Mouse (Mus musculus): Measurements from ENCODE around the gene Gm20441. TPM values are rescaled to one million over a fixed set of nuclear protein-coding genes. Genes with fewer than 3 reads are reported as not detected.

Gm20441 gene
- 0.55 TPM for polyA plus RNA-seq (2017; shearing (Covaris generic))

GRCm38 (mm10) chr10:75780769-75781578 lies at the start of gene Gm20441, which contains the start of gene Gstt3:
TSS of gene Gm20441 (minus strand) at chr10:75780954.
TSS of gene Gstt3 (minus strand) at chr10:75781414.

GRCm38 (mm10) chr10:75822443-75822842 lies 41.7 kb upstream of the Gm20441 start, which contains the start of gene Gstt4:
TSS of gene Gstt4 (minus strand) at chr10:75822543.

GRCm38 (mm10) chr10:75798176-75798696 lies 17.5 kb upstream of the Gm20441 start, which contains the start of gene Gstt1:
TSS of gene Gstt1 (minus strand) at chr10:75798584.

GRCm38 (mm10) chr10:75772795-75773664 lies 7.7 kb downstream of the Gm20441 start, which contains the start of gene Ddt:
TSS of gene Ddt (minus strand) at chr10:75773414.

GRCm38 (mm10) chr10:75763682-75764518 lies 16.9 kb downstream of the Gm20441 start, which contains the start of gene Cabin1:
TSS of gene Cabin1 (minus strand) at chr10:75764341.

Other genes with a start within 250 kb of the Gm20441 start
- 0.43 TPM for gene Lrrc75b, start 220.6 kb downstream of the Gm20441 start, polyA plus RNA-seq (2017; shearing (Covaris generic))
- 5.2 TPM for gene Ggt1, start 219.3 kb downstream of the Gm20441 start, polyA plus RNA-seq (2017; shearing (Covaris generic))
- 8.3 TPM for gene Ggt5, start 191.6 kb downstream of the Gm20441 start, polyA plus RNA-seq (2017; shearing (Covaris generic))
- gene Susd2, start 136.9 kb downstream of the Gm20441 start, polyA plus RNA-seq (2017; shearing (Covaris generic)), result 20.7 TPM
- gene Cabin1, start 16.6 kb downstream of the Gm20441 start, polyA plus RNA-seq (2017; shearing (Covaris generic)), result 58.5 TPM
- 89.5 TPM for gene Ddt, start 7.5 kb downstream of the Gm20441 start, polyA plus RNA-seq (2017; shearing (Covaris generic))
- 7.5 TPM for gene Gstt3, start 460 bp upstream of the Gm20441 start, polyA plus RNA-seq (2017; shearing (Covaris generic))
- gene Gstt1, start 17.6 kb upstream of the Gm20441 start, polyA plus RNA-seq (2017; shearing (Covaris generic)), result not detected
- gene Gstt4, start 41.6 kb upstream of the Gm20441 start, polyA plus RNA-seq (2017; shearing (Covaris generic)), result not detected
- gene Gstt2, start 56.5 kb upstream of the Gm20441 start, polyA plus RNA-seq (2017; shearing (Covaris generic)), result 61.7 TPM
- gene Mif, start 79.3 kb upstream of the Gm20441 start, polyA plus RNA-seq (2017; shearing (Covaris generic)), result 727 TPM
- 2.3 TPM for gene Derl3, start 112.5 kb upstream of the Gm20441 start, polyA plus RNA-seq (2017; shearing (Covaris generic))
- 103 TPM for gene Smarcb1, start 140.7 kb upstream of the Gm20441 start, polyA plus RNA-seq (2017; shearing (Covaris generic))
- gene Chchd10, start 152.2 kb upstream of the Gm20441 start, polyA plus RNA-seq (2017; shearing (Covaris generic)), result 42.4 TPM
- gene Mmp11, start 155.5 kb upstream of the Gm20441 start, polyA plus RNA-seq (2017; shearing (Covaris generic)), result 11.1 TPM
- not detected for gene Gm867, start 159.7 kb upstream of the Gm20441 start, polyA plus RNA-seq (2017; shearing (Covaris generic))
- 0.46 TPM for gene Vpreb3, start 162.1 kb upstream of the Gm20441 start, polyA plus RNA-seq (2017; shearing (Covaris generic))
- 2.3 TPM for gene Gm5134, start 173.6 kb upstream of the Gm20441 start, polyA plus RNA-seq (2017; shearing (Covaris generic))

Measured in CD4-positive, CD25-positive, alpha-beta regulatory T cell, adult 9 weeks (primary cell).